21 mouse cellular contexts compared by ENCODE assay signal in the genomic region with DNA sequence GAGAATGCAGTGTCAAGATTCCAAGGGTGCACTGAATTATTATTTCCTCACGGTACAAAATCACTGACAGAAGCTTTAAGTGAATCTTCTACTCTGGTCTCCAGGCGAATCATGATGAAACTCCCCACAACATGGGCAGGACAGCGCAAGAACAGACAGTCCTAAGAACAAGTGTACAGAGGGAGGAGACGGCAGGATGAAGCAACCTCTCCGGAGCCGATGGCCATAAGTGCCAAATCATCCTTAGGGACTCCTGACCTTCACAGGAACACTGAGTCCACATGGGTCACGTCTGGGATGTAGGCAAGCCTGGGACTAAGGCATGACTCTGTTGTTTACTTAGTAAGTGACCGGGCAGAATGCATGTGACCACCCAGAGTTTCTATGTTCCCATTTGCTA.
DNase-seq lines count a peak whose midpoint lies in the region; TF ChIP-seq lines count a peak whose summit lies in the region.
"Had no signal": no experiment of that assay in that cellular context is flagged by ENCODE, and none has a peak within 500 bp of the region (broad histone marks: within the 10 kb centered on the region; RNA-seq: fewer than 3 reads in every experiment).

No protein-coding gene starts in this region.

- H3K4me1 ChIP-seq in brown adipose tissue, adult 24 weeks (ENCODE audit: control insufficient read depth, insufficient read depth, insufficient read length, low read length): no peaks in the 10 kb centered on the region
- H3K4me1 ChIP-seq: heart, embryonic 12.5 days; hindbrain, embryonic 15.5 days; limb, embryonic 13.5 days; liver, embryonic 13.5 days; midbrain, embryonic 13.5 days; neural tube, embryonic 13.5 days had no signal

- intact Hi-C loops in gastrocnemius, adult 2 months (cut with DNase I): loop anchor here (1.0 kb wide), 1 partner anchor 8 kb away; no protein-coding TSS in a partner anchor

- TF ChIP-seq CTCF in gastrocnemius, adult 2 months (IDR thresholded peaks at IDR 0.05): no peak

- no peak overlapping the region for H3K4me3 ChIP-seq in gastrocnemius, adult 2 months
- no peak overlapping the region for H3K4me3 ChIP-seq in brown adipose tissue, adult 24 weeks (ENCODE audit: insufficient read depth, low read depth, low read length)
- H3K4me3 ChIP-seq: heart, embryonic 12.5 days; hindbrain, embryonic 15.5 days; limb, embryonic 13.5 days; liver, embryonic 13.5 days; midbrain, embryonic 13.5 days; neural tube, embryonic 13.5 days had no signal

- peak; percentile 25 for DNase-seq in gastrocnemius, adult 2 months
- DNase-seq in gastrocnemius, postnatal 10 days: no peak
- peak; percentile 25 for DNase-seq in testis, postnatal 14 days (ENCODE audit: low spot score)
- no peak for DNase-seq in testis, postnatal 10 days (ENCODE audit: low spot score)
- no peak for DNase-seq in kidney, postnatal 4 days
- no peak for DNase-seq in spleen, postnatal 14 days (ENCODE audit: low spot score in 2 of 2)
- DNase-seq: cerebellum, adult 18-20 months; cerebellum, postnatal 25 days; kidney, adult 2 months; kidney, postnatal 36 days; liver, embryonic 13.5 days; lung, adult 18-20 months; right cerebral cortex, postnatal 4 days; thymus, postnatal 14 days had no signal

- no peak overlapping the region for H3K27ac ChIP-seq in gastrocnemius, adult 2 months
- peak overlapping the region; percentile 65 for H3K27ac ChIP-seq in brown adipose tissue, adult 24 weeks (replicated peaks; ENCODE audit: low read depth, low read length)
- H3K27ac ChIP-seq: hindbrain, embryonic 15.5 days; limb, embryonic 13.5 days; liver, embryonic 13.5 days; macrophage; midbrain, embryonic 13.5 days; neural tube, embryonic 13.5 days had no signal

Comparison
In these comparisons a context has a peak if more than half of its experiments do, and no peak if none do; other contexts are left out.
1. DNase-seq: peak in gastrocnemius, adult 2 months (single experiment) and testis, postnatal 14 days (single experiment); none in gastrocnemius, postnatal 10 days (single experiment), testis, postnatal 10 days (single experiment), kidney, postnatal 4 days (0 of 2) and spleen, postnatal 14 days (0 of 2).